Mouse (Mus musculus) testis, adult 2 months (tissue): ENCODE measurements around the gene Slc46a2. TPM values are rescaled to one million over a fixed set of nuclear protein-coding genes. Genes with fewer than 3 reads are reported as not detected.

Source experiments
- H3K27ac ChIP-seq: fragments of 200-500 bp; 2 replicates; pipeline ENCODE4 v1.5.1; 2012; ENCODE audit warnings: low read depth, low read length; ENCODE audit not compliant: control insufficient read depth, insufficient read depth
- H3K27me3 ChIP-seq: fragments of 200-500 bp; 2 replicates; pipeline ENCODE4 v1.6.1; 2012; ENCODE audit warnings: mild to moderate bottlenecking, low read length, moderate library complexity; ENCODE audit not compliant: control insufficient read depth, insufficient read depth
- H3K36me3 ChIP-seq: fragments of 200-500 bp; 2 replicates; pipeline ENCODE4 v1.6.1; 2012; ENCODE audit warnings: mild to moderate bottlenecking, low read length; ENCODE audit not compliant: control insufficient read depth, insufficient read depth
- H3K4me1 ChIP-seq: fragments of 200-500 bp; 2 replicates; pipeline ENCODE4 v1.6.1; 2012; ENCODE audit warnings: low read length; ENCODE audit not compliant: control insufficient read depth, insufficient read depth
- H3K4me3 ChIP-seq: fragments of 200-500 bp; 2 replicates; pipeline ENCODE4 v1.5.1; 2012; ENCODE audit warnings: low read depth, mild to moderate bottlenecking, low read length, moderate library complexity, mixed read lengths; ENCODE audit not compliant: control insufficient read depth
- CTCF ChIP-seq: fragments of 200-500 bp; IDR thresholded peaks from 2 replicates; pipeline ENCODE4 v1.5.1; 2012; ENCODE audit warnings: low read depth, mild to moderate bottlenecking, inconsistent platforms, low read length, moderate library complexity; ENCODE audit not compliant: control insufficient read depth, insufficient read depth, insufficient replicate concordance
- POLR2A ChIP-seq: fragments of 200-500 bp; IDR thresholded peaks from 2 replicates; pipeline ENCODE4 v1.6.1; 2012; ENCODE audit warnings: low read depth, mild to moderate bottlenecking, inconsistent platforms, low read length, moderate library complexity; ENCODE audit not compliant: control insufficient read depth
- polyA plus RNA-seq: library from polyadenylated mRNA; depleted of rRNA; stranded (reverse); fragments of >200 nt; gene quantifications from 2 replicates; pipeline ENCODE4 v1.2.3, GENCODE M21; 2012

The Slc46a2 gene
- polyA plus RNA-seq, 1 experiment: 0.04 TPM

DNA sequence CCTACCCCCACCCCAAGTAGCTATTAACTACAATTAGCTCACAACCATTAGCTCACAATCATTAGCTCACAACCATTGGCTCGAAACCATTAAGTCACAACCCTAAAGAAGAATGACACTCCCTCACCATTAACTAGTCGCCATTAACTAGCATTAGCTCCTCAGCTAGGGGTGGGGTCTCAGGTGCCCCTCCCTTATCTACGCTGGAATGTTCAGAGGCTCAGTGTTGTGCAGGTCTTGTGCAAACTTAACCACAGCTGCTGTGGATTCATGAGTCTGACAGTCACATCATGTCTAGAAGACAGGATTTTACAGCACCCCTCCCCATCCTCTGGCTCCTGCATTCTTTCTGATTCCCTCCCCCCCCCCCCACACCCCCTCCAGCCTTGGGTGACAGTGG is 12.8 kb upstream of the Slc46a2 start:
- H3K27me3 ChIP-seq: no peaks in the 10 kb centered on the region
- no peaks in the 10 kb centered on the region for H3K4me1 ChIP-seq
- TF ChIP-seq CTCF (no peak), POLR2A (no peak)
- no peaks in the 10 kb centered on the region for H3K36me3 ChIP-seq
- H3K27ac ChIP-seq: no peak overlapping the region
- H3K4me3 ChIP-seq: no peak overlapping the region

DNA sequence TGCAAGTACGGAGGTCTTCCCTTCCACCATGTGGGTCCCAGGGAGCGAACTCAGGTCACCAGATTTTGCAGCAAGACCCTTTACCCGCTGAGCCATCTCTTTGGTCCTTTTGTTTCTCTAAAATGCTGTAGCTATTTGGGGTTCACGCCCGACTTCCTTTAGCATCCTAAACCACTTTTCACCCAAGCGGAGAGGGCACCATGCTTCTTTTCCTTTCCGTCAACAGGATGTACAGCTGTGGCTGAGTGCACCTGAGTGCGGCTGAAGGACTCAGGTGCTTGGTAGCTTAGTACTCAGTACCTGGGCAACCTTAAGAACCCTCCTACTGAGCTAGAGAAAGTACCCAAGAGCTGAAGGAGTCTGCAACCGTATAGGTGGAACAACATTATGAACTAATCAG is 10.2 kb upstream of the Slc46a2 start:
- H3K4me3 ChIP-seq: no peak overlapping the region
- H3K27me3 ChIP-seq: no peaks in the 10 kb centered on the region
- no peaks in the 10 kb centered on the region for H3K36me3 ChIP-seq
- no peak for TF ChIP-seq POLR2A
- no peak for TF ChIP-seq CTCF
- no peaks in the 10 kb centered on the region for H3K4me1 ChIP-seq
- H3K27ac ChIP-seq: no peak overlapping the region

DNA sequence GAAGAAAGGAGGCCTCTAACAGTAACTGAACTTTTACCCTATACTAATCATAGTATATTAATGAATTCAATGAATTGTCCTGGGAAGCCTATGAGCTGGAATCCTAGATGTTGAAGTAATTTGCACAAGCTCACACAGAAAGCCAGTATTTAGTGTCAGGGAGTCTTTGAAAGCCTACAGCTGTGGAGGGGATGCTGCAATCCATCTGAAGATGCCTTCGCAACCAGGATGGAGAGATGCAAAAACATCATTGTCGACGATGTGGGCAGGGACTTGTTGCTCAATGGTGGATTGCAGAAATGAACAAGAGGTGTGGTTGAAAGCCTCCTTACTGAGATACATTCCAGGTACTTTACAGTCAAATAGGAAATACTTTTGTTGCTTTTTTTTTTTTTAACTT is 3.1 kb upstream of the Slc46a2 start:
- H3K27me3 ChIP-seq: no peaks in the 10 kb centered on the region
- TF ChIP-seq CTCF (no peak), POLR2A (no peak)
- H3K4me3 ChIP-seq: no peak overlapping the region
- no peak overlapping the region for H3K27ac ChIP-seq
- H3K4me1 ChIP-seq: peaks cover 9% of the 10 kb centered on the region; the same call in 1 of the 2 replicates
- no peaks in the 10 kb centered on the region for H3K36me3 ChIP-seq

DNA sequence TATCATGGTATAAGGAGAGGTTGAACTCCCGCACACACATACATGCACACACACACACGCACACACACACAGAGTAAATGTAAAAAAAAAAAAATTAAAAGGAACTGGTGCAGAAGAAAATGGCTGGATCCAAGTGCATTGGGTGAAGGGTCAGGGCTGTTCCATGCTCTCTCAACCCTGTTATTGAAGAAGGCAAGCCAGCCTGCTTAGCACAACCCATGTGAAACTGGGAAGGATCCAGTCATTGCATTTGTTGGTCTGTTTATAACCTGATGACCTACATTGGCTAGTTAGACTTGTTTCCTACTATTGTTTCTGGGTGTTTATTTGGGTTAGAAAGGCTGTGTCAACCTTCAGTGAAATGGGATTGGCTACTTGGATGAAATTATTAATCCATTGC is 6.1 kb downstream of the Slc46a2 start:
- no peaks in the 10 kb centered on the region for H3K36me3 ChIP-seq
- H3K4me3 ChIP-seq: no peak overlapping the region
- TF ChIP-seq CTCF: no peak
- no peak for TF ChIP-seq POLR2A
- H3K27me3 ChIP-seq: no peaks in the 10 kb centered on the region
- H3K4me1 ChIP-seq: no peaks in the 10 kb centered on the region
- no peak overlapping the region for H3K27ac ChIP-seq

DNA sequence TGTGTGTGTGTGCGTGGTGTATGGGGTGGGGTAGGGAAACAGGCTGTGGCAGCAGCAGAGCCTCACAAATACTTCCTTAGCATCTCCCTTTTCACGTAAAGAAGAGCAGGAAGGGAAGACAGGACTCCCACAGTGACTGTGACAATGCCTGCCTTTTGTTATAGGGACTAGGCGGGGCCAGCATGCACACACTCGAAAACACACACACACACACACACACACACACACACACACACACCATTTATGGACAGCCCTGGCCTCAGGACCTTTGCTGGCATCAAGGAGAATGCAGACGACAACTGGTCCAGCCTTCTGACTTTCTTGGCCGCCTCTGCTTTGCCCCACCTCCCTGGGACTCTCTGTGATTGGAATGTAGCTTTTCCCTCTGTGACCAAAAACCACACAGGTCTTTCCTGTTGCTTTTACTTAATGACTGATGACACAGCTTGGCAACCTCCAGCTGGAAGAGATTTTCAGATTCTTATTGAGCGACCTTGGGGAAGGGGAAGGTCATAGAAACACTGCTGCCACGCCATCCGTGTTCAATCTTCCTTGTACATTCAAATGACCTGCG is 7.1 kb downstream of the Slc46a2 start:
- Histone ChIP-seq H3K4me1 (no peaks in the 10 kb centered on the region), H3K27me3 (no peaks in the 10 kb centered on the region)

DNA sequence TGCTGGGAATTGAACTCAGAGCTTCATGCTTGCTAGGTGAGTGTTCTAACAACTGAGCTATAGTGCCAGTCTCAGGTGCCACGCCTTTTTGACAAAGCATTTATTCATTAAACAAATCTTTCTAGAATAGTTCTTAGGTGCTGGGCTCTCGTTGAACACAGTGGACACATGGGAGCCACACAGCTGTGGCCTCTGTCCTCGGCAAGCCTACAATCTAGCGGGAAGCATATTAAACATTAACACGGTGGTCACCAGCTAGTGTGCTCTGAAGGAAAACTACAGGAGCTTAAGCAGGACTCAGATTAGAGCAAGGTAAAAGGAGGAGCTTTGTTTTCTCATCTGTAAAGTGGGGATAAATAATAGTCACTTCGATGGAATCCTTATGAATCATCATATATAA is 7.8 kb downstream of the Slc46a2 start:
- no peaks in the 10 kb centered on the region for H3K4me1 ChIP-seq
- no peak overlapping the region for H3K4me3 ChIP-seq
- no peaks in the 10 kb centered on the region for H3K36me3 ChIP-seq
- TF ChIP-seq POLR2A: no peak
- no peak for TF ChIP-seq CTCF
- no peak overlapping the region for H3K27ac ChIP-seq
- H3K27me3 ChIP-seq: no peaks in the 10 kb centered on the region

More for the DNA sequence above, 7.1 kb downstream of the Slc46a2 start:
- Histone ChIP-seq H3K36me3 (no peaks in the 10 kb centered on the region), H3K4me3 (no peak overlapping the region), H3K27ac (no peak overlapping the region)
- TF ChIP-seq POLR2A (no peak), CTCF (no peak)

DNA sequence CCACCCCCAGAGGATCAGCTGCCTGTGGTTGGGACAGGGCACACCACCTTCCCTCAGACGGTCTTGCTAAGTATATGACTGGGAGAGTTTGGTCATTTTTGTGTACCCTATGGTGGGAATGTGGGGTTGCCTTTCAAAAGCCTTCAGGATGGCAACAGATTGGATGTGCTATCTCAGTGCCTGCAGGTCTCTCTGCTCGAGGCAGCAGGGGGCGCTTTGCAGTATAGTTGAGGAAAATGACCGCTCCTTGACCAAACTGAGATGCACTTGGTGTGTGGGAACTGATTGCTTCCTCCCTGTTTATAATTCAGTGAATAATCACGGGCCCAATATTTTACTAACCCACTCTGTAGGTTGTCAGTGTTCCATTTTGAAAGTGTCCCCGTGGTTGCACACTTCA is 12.3 kb downstream of the Slc46a2 start:
- no peaks in the 10 kb centered on the region for H3K36me3 ChIP-seq
- no peaks in the 10 kb centered on the region for H3K27me3 ChIP-seq
- TF ChIP-seq CTCF (peak; percentile 28; the same call in 1 of the 2 replicates), POLR2A (no peak)
- no peaks in the 10 kb centered on the region for H3K4me1 ChIP-seq
- no peak overlapping the region for H3K27ac ChIP-seq
- no peak overlapping the region for H3K4me3 ChIP-seq

DNA sequence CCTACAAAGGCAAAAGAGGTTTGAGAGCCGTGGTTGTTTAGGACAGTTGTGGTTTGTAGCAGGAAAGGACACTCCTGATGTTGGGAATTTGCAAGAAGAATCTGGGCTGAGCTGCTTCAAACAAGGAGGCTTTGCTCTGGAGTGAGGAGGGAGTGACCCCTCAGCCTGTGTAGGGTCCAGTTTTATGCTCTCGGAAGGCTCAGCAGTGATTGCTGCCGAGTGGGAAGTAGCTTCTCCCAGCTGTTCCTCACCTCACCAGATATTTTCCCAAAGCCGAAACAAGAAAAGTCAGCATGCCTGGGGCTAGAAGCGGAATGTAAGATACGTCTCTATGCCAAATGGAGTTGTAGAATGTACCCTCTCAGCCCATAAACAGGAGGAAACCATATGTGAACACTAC is 13.0 kb downstream of the Slc46a2 start:
- Histone ChIP-seq H3K36me3 (no peaks in the 10 kb centered on the region), H3K27ac (no peak overlapping the region), H3K27me3 (no peaks in the 10 kb centered on the region), H3K4me1 (no peaks in the 10 kb centered on the region), H3K4me3 (no peak overlapping the region)
- no peak for TF ChIP-seq POLR2A
- no peak for TF ChIP-seq CTCF
